Mouse (Mus musculus): ENCODE results near the gene Mindy4.

GRCm38 (mm10) chr6:55262161-55262560 lies 59.0 kb downstream of the Mindy4 start:
- TF ChIP-seq CHD2 (IDR thresholded peaks at IDR 0.05; ENCODE audit: low read depth, low read length) (no peak), HCFC1 (IDR thresholded peaks at IDR 0.05; ENCODE audit: borderline replicate concordance, insufficient read depth, low read length) (no peak), ZNF384 (IDR thresholded peaks at IDR 0.05; ENCODE audit: low read depth, low read length) (no peak)
